Mouse (Mus musculus) spleen, postnatal 0 days (tissue): ENCODE data around the gene Chrdl1. TPM values are rescaled to one million over a fixed set of nuclear protein-coding genes. Genes with fewer than 3 reads are reported as not detected.

Experiments
- polyA plus RNA-seq: library from polyadenylated mRNA; unstranded; fragments of >200 nt; fragmentation: Nextera tagmentation; extraction: Ambion mirVana; gene quantifications from 2 replicates; pipeline ENCODE4 v1.2.1, GENCODE M21; 2015

Gene Chrdl1
- polyA plus RNA-seq = 0.38 and 0.87 TPM in 2 replicates

DNA sequence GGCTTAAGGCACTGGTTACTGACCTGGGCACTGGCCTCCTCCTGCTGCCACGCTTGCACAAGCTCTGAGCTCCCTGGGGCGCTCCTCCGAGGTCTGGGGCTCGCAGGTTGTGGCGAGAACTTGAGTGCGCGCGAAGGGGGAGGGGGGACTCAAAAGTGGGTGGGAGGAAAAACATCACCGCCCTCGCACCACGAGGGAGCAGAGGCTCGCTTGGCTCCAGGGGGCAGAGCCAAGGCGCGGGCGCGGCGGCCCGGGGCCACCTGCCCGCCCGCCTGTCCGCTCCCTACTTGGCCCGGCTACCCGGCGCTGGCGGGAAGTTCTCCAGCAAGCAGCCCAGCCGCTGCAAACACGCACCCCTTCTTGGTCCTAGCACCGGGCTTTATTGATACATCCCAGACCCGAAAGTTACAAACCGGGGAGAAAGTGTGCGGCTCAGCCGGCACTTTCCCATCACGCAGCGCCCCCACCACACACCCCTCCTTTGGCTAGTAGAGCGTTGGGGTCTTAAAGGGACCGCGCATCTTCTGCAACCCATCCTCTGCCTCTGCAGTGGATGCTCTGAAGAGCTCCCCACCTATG, at the start of gene Chrdl1:
TSS of gene Chrdl1 (minus strand) at position 472 of the 579 bp plus-strand sequence.

Other genes with a start within 250 kb of the Chrdl1 start
- gene Pak3, start 124.3 kb upstream of the Chrdl1 start, polyA plus RNA-seq = 0.34 and 1.1 TPM in 2 replicates